Mouse (Mus musculus): ENCODE results near the gene 1700080E11Rik. TPM values are rescaled to one million over a fixed set of nuclear protein-coding genes. Genes with fewer than 3 reads are reported as not detected.

1700080E11Rik gene
- polyA plus RNA-seq, 1 experiment from 2014 or later = not detected

DNA sequence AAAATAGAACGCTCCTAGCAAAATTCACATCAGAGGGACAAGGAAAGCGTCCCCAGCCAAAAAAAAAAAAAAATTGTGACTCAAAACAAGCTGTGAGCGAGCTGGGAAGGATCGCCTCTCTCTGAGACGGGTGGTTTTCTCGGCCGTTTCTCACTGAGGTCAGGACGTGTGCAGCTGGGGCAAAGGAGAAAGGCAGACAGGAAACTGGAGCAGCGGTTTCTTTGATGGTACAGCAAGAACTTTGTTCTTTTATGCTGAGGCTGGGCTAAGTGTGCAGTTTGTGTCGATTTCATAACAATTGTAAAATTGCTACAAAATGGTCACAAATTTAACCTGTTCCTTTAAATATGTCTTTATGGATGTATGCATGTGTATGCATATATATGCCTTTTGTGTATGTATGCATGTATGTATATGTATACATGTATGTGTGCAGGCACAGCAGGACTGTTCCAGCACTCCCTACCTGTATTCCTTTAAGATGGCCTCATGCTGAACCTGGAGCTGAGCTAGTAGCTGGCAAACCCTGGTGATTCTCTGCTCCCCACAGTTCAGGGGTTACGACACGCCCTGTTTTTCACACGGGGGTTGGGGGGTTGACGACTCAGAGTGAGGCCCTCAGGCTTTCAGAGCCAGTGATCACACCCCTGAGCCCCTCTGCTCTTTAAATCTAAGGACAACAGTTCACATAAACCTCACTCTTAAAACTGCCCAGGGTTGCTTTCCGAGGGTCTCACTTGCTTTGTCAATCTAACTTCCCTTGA lies 43.9 kb downstream of the 1700080E11Rik start:
- H3K4me3 ChIP-seq (replicated peaks) = no peak overlapping the region
- H3K27me3 ChIP-seq = no peaks in the 10 kb centered on the region
- no peaks in the 10 kb centered on the region for H3K9me3 ChIP-seq (replicated peaks)
- 33% methylated on average over 15 of the region's 15 CpGs for WGBS
- ATAC-seq (replicated peaks; ENCODE audit: low FRiP score) = no peak
- H3K9ac ChIP-seq = no peak overlapping the region
- H3K27ac ChIP-seq = no peak overlapping the region
- no peak overlapping the region for H3K4me2 ChIP-seq
- no peaks in the 10 kb centered on the region for H3K4me1 ChIP-seq
- no peaks in the 10 kb centered on the region for H3K36me3 ChIP-seq

Other genes starting within 250 kb of the 1700080E11Rik start
- gene Mrpl3, start 91.9 kb downstream of the 1700080E11Rik start, polyA plus RNA-seq (2015; fragmentation: Nextera tagmentation; extraction: Ambion mirVana) = 104 and 107 TPM in 2 replicates
- 11.4 and 12.0 TPM in 2 replicates for gene Nudt16, start 13.3 kb downstream of the 1700080E11Rik start, polyA plus RNA-seq (2015; fragmentation: Nextera tagmentation; extraction: Ambion mirVana)